Mouse (Mus musculus): ENCODE results near the gene Ankrd26. TPM values are rescaled to one million over a fixed set of nuclear protein-coding genes. Genes with fewer than 3 reads are reported as not detected.
A peak's percentile ranks its signal among the peaks of the same experiment; 100 is the strongest.

Ankrd26 gene
- polyA plus RNA-seq, 1 experiment from 2014 or later = 16.2 TPM

DNA sequence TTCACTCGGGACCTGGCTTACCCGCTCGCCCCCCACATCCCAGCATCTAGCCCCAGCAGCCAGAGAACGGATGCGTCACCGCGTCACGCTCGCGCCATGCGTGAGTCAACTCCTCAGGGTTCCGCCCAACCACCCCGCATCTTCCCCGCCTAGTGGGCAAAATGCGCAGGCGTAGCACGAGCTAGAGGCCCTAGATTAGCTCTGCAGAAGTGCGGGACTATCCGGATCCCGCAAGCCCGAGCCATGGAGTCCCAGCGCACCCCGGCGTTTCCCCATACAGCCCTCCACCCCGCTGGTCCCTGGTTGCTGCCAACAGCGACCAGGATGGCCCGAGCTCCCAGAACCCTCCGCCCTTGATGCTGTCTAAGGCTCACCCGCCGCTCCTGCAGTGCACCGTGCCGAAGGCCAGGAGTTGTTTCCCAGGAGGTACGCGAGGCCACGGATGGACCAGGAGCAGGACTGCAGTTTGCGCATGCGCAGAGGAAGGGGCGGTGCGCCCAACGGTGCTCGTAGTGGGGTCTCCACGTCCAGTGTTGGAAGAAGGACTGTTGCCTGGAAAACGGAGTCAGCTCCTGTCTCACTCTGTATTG lies 106.9 kb downstream of the Ankrd26 start, which contains the start of gene Zfp248:
Gene Zfp248, minus strand, starts transcription at position 487 of the 590 bp plus-strand sequence.
- Histone ChIP-seq H3K4me1 (replicated peaks; ENCODE audit: control insufficient read depth, insufficient read depth, low read length) (peaks cover 5% of the 10 kb centered on the region; the same call in 1 of the 2 replicates), H3K4me2 (peak within 1 kb of the TSS; percentile 69), H3K36me3 (ENCODE audit: control insufficient read depth, insufficient read depth, low read length) (no peaks in the 10 kb centered on the region), H3K27ac (ENCODE audit: low read depth, low read length) (peak within 1 kb of the TSS; percentile 64; the same call in 1 of the 2 replicates), H3K4me3 (ENCODE audit: low read depth, low read length) (peak within 1 kb of the TSS; percentile 68), H3K9me3 (ENCODE audit: control insufficient read depth, low read length) (no peaks in the 10 kb centered on the region), H3K9ac (ENCODE audit: low read depth, low read length) (peak within 1 kb of the TSS; percentile 80), H3K27me3 (replicated peaks; ENCODE audit: control insufficient read depth, insufficient read depth, low read length) (no peaks in the 10 kb centered on the region)
- ATAC-seq (replicated peaks; ENCODE audit: low FRiP score) (peak; percentile 87), DNase-seq (ENCODE audit: low spot score) (peak; percentile 81)
- under 1% methylated on average over 43 of the region's 43 CpGs for WGBS

GRCm38 (mm10) chr6:118454452-118454851 lies 107.6 kb downstream of the Ankrd26 start:
- Histone ChIP-seq H3K27ac (ENCODE audit: low read depth, low read length) (no peak overlapping the region), H3K9ac (ENCODE audit: low read depth, low read length) (peak overlapping the region; percentile 80), H3K9me3 (ENCODE audit: control insufficient read depth, low read length) (no peaks in the 10 kb centered on the region), H3K4me2 (peak overlapping the region; percentile 69), H3K36me3 (ENCODE audit: control insufficient read depth, insufficient read depth, low read length) (no peaks in the 10 kb centered on the region), H3K4me3 (ENCODE audit: low read depth, low read length) (peak overlapping the region; percentile 68), H3K4me1 (replicated peaks; ENCODE audit: control insufficient read depth, insufficient read depth, low read length) (peaks cover 5% of the 10 kb centered on the region; the same call in 1 of the 2 replicates), H3K27me3 (replicated peaks; ENCODE audit: control insufficient read depth, insufficient read depth, low read length) (no peaks in the 10 kb centered on the region)
- DNase-seq (ENCODE audit: low spot score) (no peak), ATAC-seq (replicated peaks; ENCODE audit: low FRiP score) (no peak)
- 52% methylated on average over 8 of the region's 8 CpGs for WGBS

Other genes with a start within 250 kb of the Ankrd26 start
- 57.7 and 64.9 TPM in 2 replicates for gene Bms1, start 142.8 kb downstream of the Ankrd26 start, polyA plus RNA-seq (2014; fragmentation: Nextera tagmentation; extraction: Ambion mirVana)
- gene Zfp248, start 106.7 kb downstream of the Ankrd26 start, polyA plus RNA-seq (2014; fragmentation: Nextera tagmentation; extraction: Ambion mirVana) = 3.5 and 4.0 TPM in 2 replicates
- 5.6 TPM in 2 replicates for gene Zfp9, start 82.9 kb downstream of the Ankrd26 start, polyA plus RNA-seq (2014; fragmentation: Nextera tagmentation; extraction: Ambion mirVana)

All from liver, embryonic 11.5 days (tissue).